Mouse (Mus musculus) gastrocnemius, adult 18-20 months (tissue): ENCODE results near the gene Tmc2. TPM values are rescaled to one million over a fixed set of nuclear protein-coding genes. Genes with fewer than 3 reads are reported as not detected.

Source experiments
- DNase-seq: peaks from one replicate; pipeline ENCODE4 v3.0.0; 2021; ENCODE audit warnings: low spot score
- total RNA-seq, 2 experiments: library from RNA; stranded (reverse); gene quantifications; 2 replicates each; pipeline ENCODE4 v1.2.3; 2021

Tmc2 gene
- total RNA-seq, 2 experiments from 2014 or later: not detected

- no peak for DNase-seq
Observed at GRCm38 (mm10) chr2:130295331-130296133, 100.5 kb downstream of the Tmc2 start.

GRCm38 (mm10) chr2:130296134-130296745, 101.2 kb downstream of the Tmc2 start:
- DNase-seq: no peak

- no peak for DNase-seq
Observed at GRCm38 (mm10) chr2:130297580-130297979, 102.6 kb downstream of the Tmc2 start.

- DNase-seq: no peak
Observed at GRCm38 (mm10) chr2:130303014-130303413, 108.0 kb downstream of the Tmc2 start.

Other genes starting within 250 kb of the Tmc2 start
- not detected for gene Tgm3, start 182.8 kb upstream of the Tmc2 start, total RNA-seq
- gene Tgm6, start 82.8 kb upstream of the Tmc2 start, total RNA-seq: not detected
- 100 to 1,000 TPM; 122 to 131 TPM for gene Snrpb, start 15.8 kb upstream of the Tmc2 start, total RNA-seq
- gene Nop56, start 79.2 kb downstream of the Tmc2 start, total RNA-seq: 10 to 100 TPM; 23.8 to 29.5 TPM
- 100 to 1,000 TPM; 450 to 457 TPM for gene Idh3b, start 89.4 kb downstream of the Tmc2 start, total RNA-seq
- under 1 TPM; 0.27 to 0.43 TPM for gene Ebf4, start 100.0 kb downstream of the Tmc2 start, total RNA-seq
- gene Cpxm1, start 202.4 kb downstream of the Tmc2 start, total RNA-seq: 1 to 10 TPM; 2.2 to 2.4 TPM
- gene Gm28372, start 210.0 kb downstream of the Tmc2 start, total RNA-seq: not detected
- not detected for gene 1700020A23Rik, start 210.1 kb downstream of the Tmc2 start, total RNA-seq
- gene Tmem239, start 211.3 kb downstream of the Tmc2 start, total RNA-seq: not detected
- gene Vps16, start 229.1 kb downstream of the Tmc2 start, total RNA-seq: 10 to 100 TPM; 17.6 to 19.2 TPM
- 1 to 10 TPM; 4.2 to 4.8 TPM for gene Pced1a, start 229.5 kb downstream of the Tmc2 start, total RNA-seq